Mouse (Mus musculus) lung, postnatal 4 days (tissue): ENCODE measurements around the gene Marcksl1.
"Not testable (repeated sequence)": the region's sequence is repeated elsewhere in the genome, so short reads cannot be mapped to it uniquely, and the experiment has no call there.

ENCODE experiments used
- DNase-seq, 2 experiments: peaks; one replicate each; pipeline ENCODE4 v3.0.0; 2021

Gene Marcksl1

DNA sequence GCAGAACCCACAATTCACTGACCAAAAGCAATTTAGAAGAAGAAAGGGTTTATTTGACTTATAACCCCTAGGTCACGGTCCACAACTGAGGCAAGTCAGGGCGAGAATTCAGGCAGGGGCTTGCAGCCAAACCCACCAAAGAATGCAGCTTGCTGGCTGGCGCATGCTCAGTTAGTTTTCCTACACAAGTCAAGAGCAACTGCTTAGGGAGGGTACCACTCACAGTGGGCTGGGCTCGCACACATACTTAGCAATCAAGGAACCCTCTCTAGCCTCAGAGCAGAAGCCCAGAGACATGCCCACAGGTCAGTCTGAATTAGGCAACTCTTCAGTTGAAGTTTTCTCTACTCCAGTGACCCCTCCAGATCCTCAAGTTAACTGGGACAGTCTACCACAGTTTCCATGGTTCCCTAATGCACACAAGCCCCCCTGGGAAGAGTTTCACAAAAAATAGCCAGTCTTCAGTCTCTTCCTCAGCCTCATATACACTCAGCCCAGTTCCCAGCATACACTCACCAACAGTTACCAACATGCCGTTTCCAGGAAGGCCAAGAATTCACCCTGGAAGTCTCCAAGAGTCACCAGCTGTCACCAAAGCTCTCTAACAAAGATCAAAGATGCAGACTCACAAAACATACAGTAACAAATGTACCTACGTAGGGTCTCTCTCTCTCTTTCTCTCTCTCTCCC lies 2.5 kb upstream of the Marcksl1 start:
- peak in 1 of 2 experiments; percentile 49 for DNase-seq

GRCm38 (mm10) chr4:129511413-129512096 lies 1.8 kb upstream of the Marcksl1 start:
- no peak for DNase-seq

DNA sequence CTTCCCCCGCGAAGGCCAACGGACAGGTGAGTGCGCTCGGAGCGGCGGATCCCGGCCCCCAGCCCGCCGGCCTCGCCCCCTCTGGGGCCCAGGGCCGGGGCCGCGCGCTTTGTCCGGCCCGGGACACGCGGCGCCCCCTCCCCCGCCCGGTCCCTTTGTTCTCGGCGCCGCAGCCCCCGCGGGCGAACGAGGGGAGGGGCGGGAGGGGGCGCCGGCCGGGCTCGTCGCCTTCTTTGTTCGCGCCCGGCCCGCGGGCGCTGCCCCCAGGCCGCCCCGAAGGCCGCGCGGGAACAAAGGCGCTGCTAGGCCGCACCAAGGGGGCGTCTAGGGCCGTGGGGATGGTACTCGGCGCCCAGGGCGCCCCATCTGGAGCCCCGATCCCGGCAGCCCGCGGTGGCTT lies 510 bp downstream of the Marcksl1 start:
- DNase-seq, result no peak

DNA sequence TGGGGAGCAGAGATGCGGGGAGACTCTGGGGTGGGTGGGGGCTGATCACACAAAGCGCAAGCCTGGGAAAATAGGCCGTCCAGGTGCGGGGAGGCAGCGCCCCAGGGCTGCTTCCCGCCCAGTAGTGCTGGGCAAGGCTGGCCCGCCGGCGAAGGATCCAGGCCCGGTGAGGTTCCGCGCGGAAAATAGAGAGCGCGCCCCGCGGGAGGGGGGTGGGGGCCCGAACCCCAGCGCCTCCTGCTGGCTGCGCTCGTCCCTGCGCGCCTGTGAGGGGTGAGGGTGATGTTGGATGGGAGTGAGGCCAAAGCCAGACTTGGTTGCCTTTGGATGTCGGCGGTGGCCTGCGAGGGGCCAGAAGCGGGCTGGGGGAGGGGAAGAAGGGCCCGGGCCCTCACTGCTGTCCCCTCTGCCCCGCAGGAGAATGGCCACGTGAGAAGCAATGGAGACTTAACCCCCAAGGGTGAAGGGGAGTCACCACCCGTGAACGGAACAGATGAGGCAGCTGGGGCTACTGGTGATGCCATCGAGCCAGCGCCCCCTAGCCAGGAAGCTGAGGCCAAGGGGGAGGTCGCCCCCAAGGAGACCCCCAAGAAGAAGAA lies 1.0 kb downstream of the Marcksl1 start:
- peak; percentile 79 to 83 for DNase-seq

GRCm38 (mm10) chr4:129516925-129517324 lies 3.5 kb downstream of the Marcksl1 start:
- peak; percentile 49 to 54 for DNase-seq

DNA sequence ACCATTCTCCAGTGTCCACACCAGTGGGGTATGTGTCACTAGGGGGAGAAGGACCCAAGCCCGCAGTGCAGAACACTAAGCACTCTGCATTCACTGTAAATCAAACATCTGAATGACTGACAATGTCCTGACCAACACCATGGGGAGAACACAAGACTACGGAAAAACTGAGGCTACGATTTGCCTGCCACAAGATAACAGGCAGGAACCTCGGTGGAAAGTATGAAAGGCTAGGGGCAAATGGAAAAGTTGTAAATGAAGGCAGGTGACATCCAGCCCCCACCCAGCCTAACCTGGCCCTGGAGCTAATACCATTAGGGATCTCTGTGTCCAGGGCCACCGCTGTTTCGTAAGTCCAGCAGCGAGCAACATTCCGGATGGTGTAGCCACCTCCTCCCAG lies 5.1 kb downstream of the Marcksl1 start:
- DNase-seq, result no peak

- no peak for DNase-seq
These were observed 12.0 kb downstream of the Marcksl1 start for GRCm38 (mm10) chr4:129525338-129525737.

DNA sequence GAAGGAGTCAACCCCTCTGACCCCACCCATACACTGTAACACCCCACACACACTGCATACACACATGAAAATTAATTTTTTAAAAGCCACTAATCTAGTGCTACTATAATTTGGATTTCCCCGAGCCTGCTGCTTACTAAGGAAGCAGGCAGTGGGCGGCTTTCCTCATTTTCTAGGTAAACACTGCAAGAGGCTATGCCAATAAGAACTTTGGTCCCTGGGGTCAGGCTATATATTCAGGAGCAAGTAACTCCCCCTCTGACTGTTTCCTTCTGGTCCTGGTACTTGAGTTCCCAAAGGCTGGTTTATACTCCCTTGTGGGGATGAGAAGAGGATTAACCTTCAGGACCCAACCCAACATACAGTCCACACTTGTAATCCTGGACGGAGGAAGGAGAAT lies 12.5 kb downstream of the Marcksl1 start:
- DNase-seq, result no peak

GRCm38 (mm10) chr4:129528901-129529300 lies 15.5 kb downstream of the Marcksl1 start:
- DNase-seq, result not testable (repeated sequence)

- peak; percentile 44 to 52 for DNase-seq
These were observed 26.6 kb downstream of the Marcksl1 start for GRCm38 (mm10) chr4:129540012-129540411.

DNA sequence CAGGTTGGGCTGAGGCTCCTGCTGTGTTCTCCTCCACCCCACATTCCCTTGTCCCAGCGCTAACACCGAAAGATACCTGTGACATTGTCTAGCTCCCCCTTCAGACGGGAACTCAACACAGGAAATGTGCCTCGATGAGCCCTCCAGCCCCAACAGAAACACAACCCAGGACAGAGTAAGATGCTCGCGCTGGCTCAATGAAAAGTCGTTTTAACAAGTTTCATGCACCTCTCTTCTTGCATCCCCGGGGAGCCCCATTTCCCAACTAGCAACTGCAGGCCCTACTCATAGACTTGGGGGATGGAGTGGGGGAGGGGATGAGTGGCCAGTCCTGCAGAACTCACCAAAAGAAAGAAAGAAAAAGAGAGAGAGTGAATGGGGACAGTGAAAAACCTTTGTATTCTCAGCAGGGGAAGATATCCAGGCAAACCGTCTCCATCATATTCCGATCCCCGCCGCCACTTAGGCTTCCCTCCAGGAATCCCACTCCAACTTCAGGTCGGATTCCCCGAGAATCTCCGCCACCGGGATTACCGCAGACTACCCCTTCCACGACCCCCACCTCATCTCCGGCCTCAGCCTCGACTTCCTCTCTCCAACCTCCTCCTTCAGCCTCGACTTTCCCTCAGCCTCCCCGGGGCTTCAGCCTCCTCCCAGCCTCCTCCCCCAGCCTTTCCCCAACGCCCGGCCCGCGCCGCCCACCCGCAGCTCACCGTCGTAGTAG lies 28.6 kb downstream of the Marcksl1 start:
- DNase-seq, result peak in 1 of 2 experiments; percentile 26

DNA sequence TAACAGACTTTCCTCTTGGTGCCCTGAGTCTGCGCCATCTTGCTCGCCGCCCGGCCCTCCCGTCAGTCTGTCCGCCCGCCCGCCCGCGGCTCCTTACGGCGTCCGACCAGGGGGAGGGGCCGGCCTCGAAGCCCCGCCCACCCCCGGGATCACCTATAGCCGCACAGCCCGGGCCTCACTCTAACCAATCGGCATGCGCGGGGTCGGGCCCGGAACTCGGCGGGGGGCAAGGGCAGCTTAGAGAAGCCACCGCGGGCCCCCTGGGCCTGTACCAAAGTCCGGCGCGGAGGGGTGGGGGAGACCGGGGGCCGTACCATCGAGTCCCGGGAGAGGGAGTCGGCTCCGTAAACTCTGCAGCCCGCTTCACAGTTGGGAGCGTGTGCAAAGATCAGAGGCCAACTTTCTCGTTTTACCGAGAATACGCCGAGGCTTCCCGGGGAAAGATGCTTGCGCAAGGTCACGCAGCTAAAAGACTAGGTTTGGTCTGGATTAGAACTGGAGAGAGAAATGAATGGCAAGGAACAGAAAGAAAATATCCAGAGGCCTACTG lies 29.3 kb downstream of the Marcksl1 start, which contains the start of gene Hdac1:
Hdac1 (minus strand) TSS at position 122 of the 550 bp plus-strand sequence.
- DNase-seq, result peak; percentile 99 to 100

- DNase-seq, result no peak
These were observed 30.7 kb downstream of the Marcksl1 start for GRCm38 (mm10) chr4:129544106-129544505.

- not testable (repeated sequence) for DNase-seq
These were observed 34.2 kb downstream of the Marcksl1 start for GRCm38 (mm10) chr4:129547631-129548030.

GRCm38 (mm10) chr4:129549306-129549705 lies 35.9 kb downstream of the Marcksl1 start:
- peak in 1 of 2 experiments; percentile 51 for DNase-seq

- no peak for DNase-seq
These were observed 36.9 kb downstream of the Marcksl1 start for GRCm38 (mm10) chr4:129550295-129550694.

DNA sequence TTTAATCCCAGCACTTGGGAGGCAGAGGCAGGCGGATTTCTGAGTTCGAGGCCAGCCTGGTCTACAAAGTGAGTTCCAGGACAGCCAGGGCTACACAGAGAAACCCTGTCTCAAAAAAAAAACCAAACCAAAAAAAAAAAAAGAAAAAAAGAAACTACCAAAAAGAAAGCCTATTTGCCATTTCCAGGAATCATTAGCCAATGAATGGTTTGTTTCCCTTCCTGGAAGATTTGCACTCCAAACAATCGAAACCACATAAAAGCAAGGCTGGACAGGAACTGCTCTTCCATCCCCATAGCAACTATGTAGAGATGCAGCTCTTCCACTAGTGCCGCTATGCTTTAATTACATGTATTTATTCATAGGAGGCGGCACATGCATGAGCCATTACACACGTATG lies 41.1 kb downstream of the Marcksl1 start:
- DNase-seq, result not testable (repeated sequence)

GRCm38 (mm10) chr4:129555421-129555861 lies 42.1 kb downstream of the Marcksl1 start:
- DNase-seq, result peak; percentile 56 to 74

- peak in 1 of 2 experiments; percentile 19 for DNase-seq
These were observed 42.6 kb downstream of the Marcksl1 start for GRCm38 (mm10) chr4:129555862-129556531.

- peak; percentile 93 to 94 for DNase-seq
These were observed 43.3 kb downstream of the Marcksl1 start for GRCm38 (mm10) chr4:129556532-129557223.

- DNase-seq, result no peak
These were observed 44.0 kb downstream of the Marcksl1 start for GRCm38 (mm10) chr4:129557256-129557808.
